Mouse (Mus musculus): ENCODE measurements around the gene Pbld2. TPM values are rescaled to one million over a fixed set of nuclear protein-coding genes. Genes with fewer than 3 reads are reported as not detected.

Gene Pbld2
- total and polyA plus RNA-seq, 2 experiments from 2014 or later = 0.11 to 1.1 TPM

- ATAC-seq (ENCODE audit: insufficient read depth, low read depth) = no peak
- no peaks in the 10 kb centered on the region for H3K27me3 ChIP-seq (ENCODE audit: control insufficient read depth, insufficient read depth, low read length)
- peaks cover 85% of the 10 kb centered on the region for H3K36me3 ChIP-seq (replicated peaks; ENCODE audit: control insufficient read depth, insufficient read depth, low read length)
- H3K4me1 ChIP-seq (ENCODE audit: control insufficient read depth, insufficient read depth) = no peaks in the 10 kb centered on the region
- no peak for TF ChIP-seq CTCF (IDR thresholded peaks at IDR 0.05; ENCODE audit: low read depth)
- TF ChIP-seq EP300 (IDR thresholded peaks at IDR 0.05; ENCODE audit: low read depth) = no peak
- 57% methylated on average over 3 of the region's 3 CpGs for WGBS
- no peak overlapping the region for H3K4me2 ChIP-seq (ENCODE audit: low read depth, low read length)
- no peak overlapping the region for H3K27ac ChIP-seq (ENCODE audit: low read depth)
- no peak for DNase-seq (ENCODE audit: low spot score)
- no peaks in the 10 kb centered on the region for H3K9me3 ChIP-seq (replicated peaks; ENCODE audit: control insufficient read depth, low read length)
- H3K4me3 ChIP-seq (ENCODE audit: low read depth, low read length) = no peak overlapping the region
- H3K9ac ChIP-seq (replicated peaks; ENCODE audit: low read depth, low read length) = no peak overlapping the region
Measured at GRCm38 (mm10) chr10:63008193-63008592, 15.9 kb upstream of the Pbld2 start.

DNA sequence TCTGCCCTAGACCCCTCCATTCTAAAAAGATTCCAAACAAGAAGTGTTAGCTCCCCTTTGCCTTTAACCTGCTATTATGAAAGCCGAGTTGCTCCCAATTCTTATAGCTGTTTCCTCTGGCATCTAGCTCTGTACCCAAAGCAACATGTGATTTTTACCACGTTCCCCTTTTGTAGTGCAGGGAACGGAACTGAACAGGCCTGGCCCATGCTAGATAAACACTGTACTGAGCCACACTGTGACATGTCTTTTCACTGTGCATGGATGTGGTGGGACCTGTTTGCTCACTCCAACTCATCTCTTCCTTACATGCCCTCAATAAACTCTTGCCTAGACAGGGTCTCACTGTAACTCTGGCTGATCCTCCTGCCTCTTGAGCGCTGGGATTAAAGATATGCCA lies 13.8 kb upstream of the Pbld2 start:
- no peak overlapping the region for H3K9ac ChIP-seq (replicated peaks; ENCODE audit: low read depth, low read length)
- H3K9me3 ChIP-seq (replicated peaks; ENCODE audit: control insufficient read depth, low read length) = no peaks in the 10 kb centered on the region
- WGBS = 78% methylated on average over 4 of the region's 4 CpGs

GRCm38 (mm10) chr10:63011556-63011955 lies 12.6 kb upstream of the Pbld2 start:
- H3K9me3 ChIP-seq (replicated peaks; ENCODE audit: control insufficient read depth, low read length) = no peaks in the 10 kb centered on the region
- H3K4me3 ChIP-seq (ENCODE audit: low read depth, low read length) = no peak overlapping the region
- no peak overlapping the region for H3K27ac ChIP-seq (ENCODE audit: low read depth)
- H3K9ac ChIP-seq (replicated peaks; ENCODE audit: low read depth, low read length) = no peak overlapping the region
- no peaks in the 10 kb centered on the region for H3K4me1 ChIP-seq (ENCODE audit: control insufficient read depth, insufficient read depth)
- DNase-seq (ENCODE audit: low spot score) (no peak), ATAC-seq (ENCODE audit: insufficient read depth, low read depth) (no peak)
- H3K4me2 ChIP-seq (ENCODE audit: low read depth, low read length) = no peak overlapping the region
- WGBS = 86% methylated on average over 6 of the region's 6 CpGs
- TF ChIP-seq EP300 (IDR thresholded peaks at IDR 0.05; ENCODE audit: low read depth) (no peak), CTCF (IDR thresholded peaks at IDR 0.05; ENCODE audit: low read depth) (no peak)
- H3K36me3 ChIP-seq (replicated peaks; ENCODE audit: control insufficient read depth, insufficient read depth, low read length) = peaks cover 89% of the 10 kb centered on the region
- no peaks in the 10 kb centered on the region for H3K27me3 ChIP-seq (ENCODE audit: control insufficient read depth, insufficient read depth, low read length)

More for the DNA sequence above, 13.8 kb upstream of the Pbld2 start:
- TF ChIP-seq CTCF (IDR thresholded peaks at IDR 0.05; ENCODE audit: low read depth) = no peak
- H3K4me3 ChIP-seq (ENCODE audit: low read depth, low read length) = no peak overlapping the region
- no peak overlapping the region for H3K4me2 ChIP-seq (ENCODE audit: low read depth, low read length)
- H3K36me3 ChIP-seq (replicated peaks; ENCODE audit: control insufficient read depth, insufficient read depth, low read length) = peaks cover 85% of the 10 kb centered on the region
- ATAC-seq (ENCODE audit: insufficient read depth, low read depth) (no peak), DNase-seq (ENCODE audit: low spot score) (no peak)
- no peaks in the 10 kb centered on the region for H3K27me3 ChIP-seq (ENCODE audit: control insufficient read depth, insufficient read depth, low read length)
- no peaks in the 10 kb centered on the region for H3K4me1 ChIP-seq (ENCODE audit: control insufficient read depth, insufficient read depth)
- H3K27ac ChIP-seq (ENCODE audit: low read depth) = no peak overlapping the region

DNA sequence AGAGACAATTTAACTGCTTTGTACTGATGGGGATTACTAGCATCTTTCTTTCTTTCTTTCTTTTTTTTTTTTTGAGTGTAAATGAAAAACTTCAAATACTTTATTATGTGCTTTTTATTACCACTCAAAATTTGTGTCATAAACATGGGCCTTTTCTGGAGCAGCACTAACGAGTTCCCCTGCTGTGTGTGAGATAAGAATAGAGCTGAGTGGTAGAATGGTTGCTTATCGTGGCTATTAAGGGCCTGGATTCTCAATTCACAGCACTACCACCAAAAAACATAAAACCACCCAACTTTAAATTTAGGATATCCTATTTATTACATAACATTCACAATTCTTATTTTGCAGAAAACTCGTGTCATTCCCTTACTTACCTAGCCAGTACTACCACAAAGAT lies 10.6 kb upstream of the Pbld2 start:
- Histone ChIP-seq H3K9ac (replicated peaks; ENCODE audit: low read depth, low read length) (no peak overlapping the region), H3K36me3 (replicated peaks; ENCODE audit: control insufficient read depth, insufficient read depth, low read length) (peaks cover 84% of the 10 kb centered on the region)
- WGBS = 56% methylated on average over 3 of the region's 3 CpGs

DNA sequence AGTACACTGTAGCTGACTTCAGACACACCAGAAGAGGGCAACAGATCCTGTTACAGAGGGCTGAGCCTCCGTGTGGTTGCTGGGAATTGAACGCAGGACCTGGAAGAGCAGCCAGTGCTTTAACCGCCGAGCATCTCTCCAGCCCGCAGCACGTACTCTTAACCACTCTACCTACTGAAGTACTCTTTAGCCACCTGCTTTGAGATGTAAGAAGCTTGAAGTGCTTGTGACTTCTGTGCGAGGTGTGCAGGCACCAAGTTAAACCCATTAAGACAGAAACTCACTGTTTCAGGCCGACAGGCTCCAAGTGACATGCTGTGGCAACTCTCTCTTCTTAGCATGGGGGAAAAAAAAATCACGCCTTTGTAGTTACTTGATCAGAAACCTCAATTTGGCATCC lies 9.9 kb upstream of the Pbld2 start:
- Histone ChIP-seq H3K36me3 (replicated peaks; ENCODE audit: control insufficient read depth, insufficient read depth, low read length) (peaks cover 81% of the 10 kb centered on the region), H3K4me1 (ENCODE audit: control insufficient read depth, insufficient read depth) (0 out of 2 replicates have a peak, but pooled peaks cover 2% of the 10 kb centered on the region), H3K9ac (replicated peaks; ENCODE audit: low read depth, low read length) (no peak overlapping the region), H3K9me3 (replicated peaks; ENCODE audit: control insufficient read depth, low read length) (no peaks in the 10 kb centered on the region), H3K27ac (ENCODE audit: low read depth) (no peak overlapping the region), H3K4me2 (ENCODE audit: low read depth, low read length) (no peak overlapping the region), H3K27me3 (ENCODE audit: control insufficient read depth, insufficient read depth, low read length) (no peaks in the 10 kb centered on the region), H3K4me3 (ENCODE audit: low read depth, low read length) (no peak overlapping the region)
- no peak for ATAC-seq (ENCODE audit: insufficient read depth, low read depth)
- DNase-seq (ENCODE audit: low spot score) = no peak
- TF ChIP-seq CTCF (IDR thresholded peaks at IDR 0.05; ENCODE audit: low read depth) = no peak
- TF ChIP-seq EP300 (IDR thresholded peaks at IDR 0.05; ENCODE audit: low read depth) = no peak
- WGBS = 89% methylated on average over 9 of the region's 9 CpGs

More for the DNA sequence above, 10.6 kb upstream of the Pbld2 start:
- ATAC-seq (ENCODE audit: insufficient read depth, low read depth) (no peak), DNase-seq (ENCODE audit: low spot score) (no peak)
- Histone ChIP-seq H3K4me2 (ENCODE audit: low read depth, low read length) (no peak overlapping the region), H3K4me1 (ENCODE audit: control insufficient read depth, insufficient read depth) (no peaks in the 10 kb centered on the region), H3K9me3 (replicated peaks; ENCODE audit: control insufficient read depth, low read length) (no peaks in the 10 kb centered on the region), H3K4me3 (ENCODE audit: low read depth, low read length) (no peak overlapping the region), H3K27ac (ENCODE audit: low read depth) (no peak overlapping the region), H3K27me3 (ENCODE audit: control insufficient read depth, insufficient read depth, low read length) (no peaks in the 10 kb centered on the region)
- TF ChIP-seq EP300 (IDR thresholded peaks at IDR 0.05; ENCODE audit: low read depth) (no peak), CTCF (IDR thresholded peaks at IDR 0.05; ENCODE audit: low read depth) (no peak)

DNA sequence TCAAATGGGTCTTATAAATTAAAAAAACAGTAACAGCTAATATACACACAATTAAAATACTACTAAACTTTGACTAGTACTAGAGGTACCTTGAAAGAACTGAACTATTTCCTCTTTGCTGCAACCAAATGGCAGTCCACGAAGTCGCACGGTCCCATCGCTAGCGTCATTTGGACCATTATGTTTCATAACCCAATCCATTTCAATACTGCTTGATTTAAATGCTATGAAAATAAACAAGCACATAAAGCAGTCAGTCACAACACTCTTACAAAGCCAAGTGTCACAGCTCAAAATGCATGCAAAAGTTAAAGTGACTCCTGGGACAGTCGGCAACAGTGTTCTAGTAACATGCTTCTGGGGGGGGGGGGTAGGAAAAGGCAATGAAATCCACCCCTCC lies 4.8 kb upstream of the Pbld2 start:
- ATAC-seq (ENCODE audit: insufficient read depth, low read depth) (no peak), DNase-seq (ENCODE audit: low spot score) (no peak)
- 89% methylated on average over 6 of the region's 6 CpGs for whole genome bisulfite sequencing
- H3K9me3 ChIP-seq (replicated peaks; ENCODE audit: control insufficient read depth, low read length) = no peaks in the 10 kb centered on the region
- peaks cover 16% of the 10 kb centered on the region for H3K4me1 ChIP-seq (ENCODE audit: control insufficient read depth, insufficient read depth)
- no peak overlapping the region for H3K27ac ChIP-seq (ENCODE audit: low read depth)
- H3K36me3 ChIP-seq (replicated peaks; ENCODE audit: control insufficient read depth, insufficient read depth, low read length) = peaks cover 35% of the 10 kb centered on the region
- no peak overlapping the region for H3K4me3 ChIP-seq (ENCODE audit: low read depth, low read length)
- no peak overlapping the region for H3K4me2 ChIP-seq (ENCODE audit: low read depth, low read length)
- no peak for TF ChIP-seq CTCF (IDR thresholded peaks at IDR 0.05; ENCODE audit: low read depth)
- no peak for TF ChIP-seq EP300 (IDR thresholded peaks at IDR 0.05; ENCODE audit: low read depth)
- H3K27me3 ChIP-seq (ENCODE audit: control insufficient read depth, insufficient read depth, low read length) = no peaks in the 10 kb centered on the region
- H3K9ac ChIP-seq (replicated peaks; ENCODE audit: low read depth, low read length) = no peak overlapping the region
